In the genomic region with DNA sequence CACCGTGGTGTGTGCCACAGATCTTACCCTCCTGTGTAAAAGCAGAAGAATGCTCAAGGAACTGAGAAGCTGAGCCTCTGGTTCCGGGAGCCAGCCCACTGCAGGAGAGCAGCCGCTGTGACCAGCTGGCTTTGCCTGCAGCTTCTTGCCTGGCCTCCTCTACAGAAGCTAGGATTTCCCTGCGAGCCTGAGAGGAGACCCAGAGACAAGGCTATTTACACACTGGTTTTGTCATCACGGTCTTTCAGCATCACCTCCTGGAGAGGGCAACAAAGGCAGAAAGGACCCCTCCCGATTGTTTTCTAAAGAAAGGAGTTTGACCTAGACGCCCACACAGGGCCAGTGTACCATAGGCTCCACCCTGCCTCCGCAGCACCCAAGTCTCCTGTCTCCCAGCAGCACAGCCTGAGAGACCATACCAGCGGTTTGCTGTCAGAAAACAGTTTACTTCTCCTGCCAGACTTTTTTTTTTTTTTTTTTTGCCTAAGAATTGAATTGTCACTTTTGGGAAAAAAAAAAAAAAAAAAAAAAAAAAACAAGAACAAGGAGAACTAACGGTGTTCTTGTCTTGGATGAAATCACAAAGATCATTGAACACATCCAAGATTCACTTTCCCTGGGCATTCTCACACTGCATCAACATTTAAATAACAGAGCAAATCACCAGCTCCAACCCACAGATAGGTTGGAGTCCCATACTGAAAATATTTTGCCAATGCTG, we compare ENCODE assay signal across 8 mouse cellular contexts.
DNase-seq lines count a peak whose midpoint lies in the region; ATAC-seq lines count a peak whose summit lies in the region.

No protein-coding gene starts in this region.

- no peaks in the 10 kb centered on the region for H3K27me3 ChIP-seq in hindbrain, embryonic 12.5 days

- peak overlapping the region; percentile 32 for H3K9ac ChIP-seq in hindbrain, embryonic 12.5 days

- peak; percentile 2 for DNase-seq in cerebellum, adult 11-12 months
- DNase-seq in cerebellum, adult 11 months = no peak
- DNase-seq in ovary, postnatal 36 days (ENCODE audit: low spot score) = peak; percentile 52
- DNase-seq in ovary, postnatal 14 days (ENCODE audit: low spot score) = no peak
- DNase-seq in lung, postnatal 14 days = peak; percentile 21
- DNase-seq in right cerebral cortex, postnatal 10 days (ENCODE audit: low spot score in 2 of 2) = peak; percentile 37
- no peak for DNase-seq in gastrocnemius, adult 18-20 months (ENCODE audit: low spot score)

- H3K27ac ChIP-seq in hindbrain, embryonic 12.5 days = peak overlapping the region; percentile 49

- H3K36me3 ChIP-seq in hindbrain, embryonic 12.5 days = no peaks in the 10 kb centered on the region

- peak overlapping the region; percentile 13 for H3K4me3 ChIP-seq in hindbrain, embryonic 12.5 days

- H3K9me3 ChIP-seq in hindbrain, embryonic 12.5 days (replicated peaks) = no peaks in the 10 kb centered on the region

- H3K4me1 ChIP-seq in hindbrain, embryonic 12.5 days = peaks cover 43% of the 10 kb centered on the region

- H3K4me2 ChIP-seq in hindbrain, embryonic 12.5 days (replicated peaks) = peak overlapping the region; percentile 44

- 1% methylated on average over 10 of the region's 10 CpGs for WGBS in hindbrain, embryonic 12.5 days

- ATAC-seq in hindbrain, embryonic 12.5 days (ENCODE audit: low FRiP score) = peak; percentile 67

Comparison
In these comparisons a context has a peak if more than half of its experiments do, and no peak if none do; other contexts are left out.
1. DNase-seq: peak in cerebellum, adult 11-12 months (single experiment), ovary, postnatal 36 days (single experiment), lung, postnatal 14 days (single experiment) and right cerebral cortex, postnatal 10 days (2 of 2); none in cerebellum, adult 11 months (single experiment), ovary, postnatal 14 days (single experiment) and gastrocnemius, adult 18-20 months (single experiment).